Mouse (Mus musculus) forebrain, postnatal 0 days (tissue): ENCODE measurements around the gene Ccdc88c. TPM values are rescaled to one million over a fixed set of nuclear protein-coding genes. Genes with fewer than 3 reads are reported as not detected.

Source experiments
- ATAC-seq: fragments of 200-750 bp; cut with Nextera tagmentation; 2 replicates; pipeline ENCODE4 v1.8.0; 2017; ENCODE audit warnings: mild to moderate bottlenecking, moderate library complexity
- DNase-seq: peaks from one replicate; pipeline ENCODE4 v3.0.0-alpha.2; 2015
- H3K27ac ChIP-seq: fragments of 300-500 bp; sonication (generic); 2 replicates; pipeline ENCODE4 v1.5.1; 2014; ENCODE audit warnings: low read depth, mild to moderate bottlenecking, antibody characterized with exemption, low read length, moderate library complexity, mixed read lengths
- H3K27me3 ChIP-seq: fragments of 300-500 bp; sonication (generic); 2 replicates; pipeline ENCODE4 v1.6.1; 2014; ENCODE audit warnings: mild to moderate bottlenecking, low read length, mixed read lengths; ENCODE audit not compliant: insufficient read depth
- H3K36me3 ChIP-seq: fragments of 300-500 bp; sonication (generic); 2 replicates; pipeline ENCODE4 v1.6.1; 2014; ENCODE audit warnings: mild to moderate bottlenecking, moderate library complexity; ENCODE audit not compliant: insufficient read depth
- H3K4me1 ChIP-seq: fragments of 300-500 bp; sonication (generic); 2 replicates; pipeline ENCODE4 v1.6.1; 2014; ENCODE audit warnings: antibody characterized with exemption; ENCODE audit not compliant: insufficient read depth
- H3K4me2 ChIP-seq: fragments of 300-500 bp; sonication (generic); 2 replicates; pipeline ENCODE4 v1.6.1; 2014; ENCODE audit warnings: low read depth, mild to moderate bottlenecking, moderate library complexity
- H3K4me3 ChIP-seq: fragments of 300-500 bp; sonication (generic); 2 replicates; pipeline ENCODE4 v1.5.1; 2014; ENCODE audit warnings: low read depth, low read length, mixed read lengths
- H3K9ac ChIP-seq: fragments of 300-500 bp; sonication (generic); 2 replicates; pipeline ENCODE4 v1.6.1; 2014; ENCODE audit warnings: mild to moderate bottlenecking
- H3K9me3 ChIP-seq: fragments of 300-500 bp; sonication (generic); 2 replicates; pipeline ENCODE4 v1.6.1; 2016; ENCODE audit warnings: low read length
- CTCF ChIP-seq: sonication (generic); IDR thresholded peaks from 2 replicates; pipeline ENCODE4 v1.5.1; 2016; ENCODE audit warnings: antibody characterized with exemption, control low read depth, low read depth
- WGBS: fragments of 180-500 bp; shearing (Covaris S2); extraction: QIAGEN DNeasy Blood & Tissue Kit; methylation state at CpG from one replicate; pipeline ENCODE4 v1.1.7; 2014; 5-methylcytosine and 5-hydroxymethylcytosine counted together
- microRNA counts: library from miRNA; unstranded; fragments of <30 nt; microRNA quantifications from one replicate; lab custom pipeline; 2015
- microRNA-seq, 2 experiments: library from miRNA; unstranded; fragments of <30 nt; microRNA quantifications; one replicate each; pipeline ENCODE4; 2016
- polyA plus RNA-seq: library from polyadenylated mRNA; unstranded; fragments of >200 nt; fragmentation: Nextera tagmentation; extraction: Ambion mirVana; gene quantifications from 2 replicates; pipeline ENCODE4 v1.2.1, GENCODE M21; 2015
- total RNA-seq: library from RNA; depleted of rRNA; stranded (reverse); fragments of >200 nt; gene quantifications from 2 replicates; pipeline ENCODE4 v1.2.3, GENCODE M21; 2014; rRNA removed

Gene Ccdc88c
- total and polyA plus RNA-seq, 2 experiments from 2014 or later, result 14.6 to 31.5 TPM

DNA sequence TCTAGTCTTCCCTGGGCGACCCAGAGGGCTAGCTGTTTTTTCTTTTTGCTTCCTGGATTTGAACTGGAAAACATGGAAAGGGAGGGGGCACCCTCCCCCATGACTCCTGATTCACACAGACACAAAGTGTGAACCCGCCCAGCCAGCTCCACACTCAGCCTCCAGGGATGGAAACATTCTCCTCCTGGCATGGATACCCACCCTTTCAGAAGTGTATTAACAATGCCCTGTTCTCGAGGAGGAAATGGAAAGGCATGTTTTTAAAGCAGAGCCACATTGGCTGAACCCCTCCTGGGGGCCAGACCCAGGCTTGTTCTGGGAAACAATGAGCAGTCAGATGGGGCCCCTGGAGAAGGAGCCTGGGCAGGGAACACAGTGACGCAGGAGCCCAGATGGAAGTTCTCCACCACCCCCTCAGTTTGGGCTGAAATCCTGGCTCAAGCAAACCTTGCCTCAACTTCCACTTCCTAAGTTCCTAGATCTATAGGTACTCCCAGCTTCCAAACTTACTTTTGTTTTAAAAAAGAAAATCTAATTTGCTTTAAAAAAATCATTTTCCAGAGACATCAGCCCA is 160.7 kb downstream of the Ccdc88c start:
- Histone ChIP-seq H3K36me3 (no peaks in the 10 kb centered on the region), H3K4me3 (no peak overlapping the region), H3K9ac (no peak overlapping the region), H3K27me3 (no peaks in the 10 kb centered on the region), H3K27ac (no peak overlapping the region), H3K4me2 (no peak overlapping the region), H3K4me1 (no peaks in the 10 kb centered on the region), H3K9me3 (no peaks in the 10 kb centered on the region)
- no peak for ATAC-seq
- WGBS, result 48% methylated on average over 4 of the region's 4 CpGs
- no peak for DNase-seq
- TF ChIP-seq CTCF, result no peak

DNA sequence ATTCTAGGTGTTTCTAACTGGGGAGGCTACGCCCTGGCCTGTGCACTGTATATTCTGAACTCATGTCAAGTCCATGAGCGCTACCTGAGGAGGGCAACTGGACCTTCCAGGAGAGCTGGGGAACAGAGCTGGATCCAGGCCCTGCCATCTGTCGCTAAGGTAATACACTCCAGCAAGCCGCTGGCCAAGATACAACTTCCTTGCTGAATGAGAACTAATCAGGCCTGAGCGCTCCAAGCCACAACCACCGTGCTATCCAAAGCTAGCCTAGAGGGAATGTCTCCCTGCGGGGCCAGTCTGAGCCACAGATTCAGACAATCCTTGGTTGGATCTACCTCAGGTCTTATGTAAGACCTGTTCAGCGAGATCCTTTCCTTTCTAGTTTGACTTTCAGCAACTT is 161.8 kb downstream of the Ccdc88c start:
- Histone ChIP-seq H3K36me3 (no peaks in the 10 kb centered on the region), H3K27me3 (no peaks in the 10 kb centered on the region), H3K4me2 (no peak overlapping the region), H3K9me3 (no peaks in the 10 kb centered on the region), H3K4me1 (no peaks in the 10 kb centered on the region), H3K27ac (no peak overlapping the region), H3K4me3 (no peak overlapping the region), H3K9ac (no peak overlapping the region)
- no peak for TF ChIP-seq CTCF
- DNase-seq (no peak), ATAC-seq (no peak)
- 81% methylated on average over 8 of the region's 8 CpGs for WGBS

DNA sequence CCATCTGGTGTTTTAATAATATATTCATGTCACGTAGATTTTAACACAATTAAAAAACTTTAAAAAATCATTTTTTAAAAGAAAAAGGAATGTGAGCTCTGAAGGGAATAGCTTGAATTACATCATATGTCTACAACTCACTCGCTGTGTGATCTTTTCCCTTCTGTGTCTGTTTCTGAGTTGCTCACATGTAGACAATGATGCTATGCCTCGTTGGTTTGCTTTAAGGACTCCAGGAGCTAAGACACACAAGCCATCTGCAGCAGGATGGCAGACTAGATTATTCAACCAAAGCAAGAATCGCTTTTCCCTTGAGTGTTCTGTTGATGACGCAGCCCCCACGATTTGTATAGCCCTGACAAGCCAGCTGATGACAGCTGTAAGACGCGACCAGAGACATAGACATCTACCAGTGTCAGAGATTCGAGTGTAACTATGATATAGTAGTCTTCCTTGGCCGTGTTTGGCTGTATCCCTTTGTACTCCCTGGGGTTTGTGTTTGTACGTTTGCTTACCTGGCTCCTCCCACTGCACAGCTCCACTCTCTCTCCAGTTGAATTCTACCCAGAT is 163.3 kb downstream of the Ccdc88c start:
- H3K27me3 ChIP-seq, result no peaks in the 10 kb centered on the region
- H3K4me1 ChIP-seq, result no peaks in the 10 kb centered on the region
- no peaks in the 10 kb centered on the region for H3K9me3 ChIP-seq
- no peak overlapping the region for H3K4me2 ChIP-seq
- TF ChIP-seq CTCF, result no peak
- no peak overlapping the region for H3K9ac ChIP-seq
- DNase-seq, result no peak
- no peak overlapping the region for H3K27ac ChIP-seq
- H3K36me3 ChIP-seq, result no peaks in the 10 kb centered on the region
- ATAC-seq, result peak; percentile 45
- H3K4me3 ChIP-seq, result no peak overlapping the region
- WGBS, result 66% methylated on average over 11 of the region's 11 CpGs

- no peaks in the 10 kb centered on the region for H3K4me1 ChIP-seq
- no peak overlapping the region for H3K4me3 ChIP-seq
- H3K9me3 ChIP-seq, result no peaks in the 10 kb centered on the region
- no peak overlapping the region for H3K9ac ChIP-seq
- ATAC-seq, result no peak
- no peak for DNase-seq
- H3K36me3 ChIP-seq, result no peaks in the 10 kb centered on the region
- TF ChIP-seq CTCF, result no peak
- no peak overlapping the region for H3K4me2 ChIP-seq
- H3K27ac ChIP-seq, result no peak overlapping the region
- no peaks in the 10 kb centered on the region for H3K27me3 ChIP-seq
Measured at GRCm38 (mm10) chr12:100865072-100865471, 163.8 kb downstream of the Ccdc88c start.

DNA sequence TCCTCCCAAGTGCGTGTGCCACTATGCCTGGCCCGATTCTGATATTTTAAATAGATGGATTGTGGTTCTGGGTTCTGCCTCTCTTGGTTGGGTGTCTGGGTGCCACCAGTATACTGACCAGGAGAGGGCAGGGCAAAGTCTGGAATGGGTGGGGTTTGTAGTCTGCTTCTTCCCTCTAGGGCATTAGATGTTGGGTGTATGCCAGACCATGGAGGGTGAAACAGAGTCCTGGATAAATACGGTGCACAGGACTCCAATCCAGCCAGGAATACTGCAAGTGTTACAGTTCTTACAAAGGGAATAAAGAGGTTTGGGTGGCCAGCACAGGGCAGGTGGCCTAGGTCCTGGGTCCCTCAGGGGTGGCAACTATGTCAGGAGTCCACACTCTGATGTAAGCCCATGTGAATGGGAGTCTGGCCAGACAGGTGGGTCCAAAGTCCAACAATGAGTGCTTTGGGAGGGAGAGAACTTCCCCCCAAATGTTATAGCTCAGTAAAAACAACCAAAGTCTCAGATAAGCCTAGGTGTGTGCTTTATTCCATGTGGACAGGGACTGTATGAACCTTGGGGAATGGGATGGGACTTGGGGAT is 165.9 kb downstream of the Ccdc88c start:
- Histone ChIP-seq H3K27me3 (no peaks in the 10 kb centered on the region), H3K4me2 (no peak overlapping the region), H3K9ac (no peak overlapping the region), H3K9me3 (no peaks in the 10 kb centered on the region), H3K36me3 (no peaks in the 10 kb centered on the region), H3K4me3 (no peak overlapping the region), H3K4me1 (no peaks in the 10 kb centered on the region), H3K27ac (no peak overlapping the region)
- DNase-seq (no peak), ATAC-seq (no peak)
- no peak for TF ChIP-seq CTCF
- 81% methylated on average over 3 of the region's 3 CpGs for WGBS

- TF ChIP-seq CTCF, result no peak
- Histone ChIP-seq H3K36me3 (no peaks in the 10 kb centered on the region), H3K27ac (no peak overlapping the region), H3K9me3 (no peaks in the 10 kb centered on the region), H3K4me2 (no peak overlapping the region), H3K4me1 (no peaks in the 10 kb centered on the region), H3K9ac (no peak overlapping the region), H3K4me3 (no peak overlapping the region), H3K27me3 (no peaks in the 10 kb centered on the region)
- 89% methylated on average over 3 of the region's 3 CpGs for WGBS
- DNase-seq, result no peak
- no peak for ATAC-seq
Measured at GRCm38 (mm10) chr12:100862272-100862671, 166.6 kb downstream of the Ccdc88c start.

MicroRNAs encoded within 50 kb of the gene (microRNA counts, 519-probe panel; counts per million panel counts)
- microRNA mmu-miR-1190 (lab: Ali Mortazavi, UCI), result not detected

Small RNAs within 50 kb of the gene (microRNA-seq; reads per million reads assigned to microRNA genes)
- gene Mir1190, result 0 reads per million in 2 experiments

Other genes with a start within 250 kb of the Ccdc88c start
- 3.9 and 4.5 TPM in 2 replicates for gene Dglucy, start 250.0 kb downstream of the Ccdc88c start, total RNA-seq
- 2.6 and 3.0 TPM in 2 replicates for gene Dglucy, start 250.0 kb downstream of the Ccdc88c start, polyA plus RNA-seq
- 4.9 and 7.0 TPM in 2 replicates for gene Gpr68, start 120.9 kb downstream of the Ccdc88c start, total RNA-seq
- gene Gpr68, start 120.9 kb downstream of the Ccdc88c start, polyA plus RNA-seq, result 1.8 and 3.7 TPM in 2 replicates
- gene Ppp4r3a, start 54.6 kb upstream of the Ccdc88c start, total RNA-seq, result 36.5 and 49.1 TPM in 2 replicates
- 13.1 and 14.9 TPM in 2 replicates for gene Ppp4r3a, start 54.6 kb upstream of the Ccdc88c start, polyA plus RNA-seq